13 mouse cellular contexts compared by ENCODE assay signal in the genomic region with DNA sequence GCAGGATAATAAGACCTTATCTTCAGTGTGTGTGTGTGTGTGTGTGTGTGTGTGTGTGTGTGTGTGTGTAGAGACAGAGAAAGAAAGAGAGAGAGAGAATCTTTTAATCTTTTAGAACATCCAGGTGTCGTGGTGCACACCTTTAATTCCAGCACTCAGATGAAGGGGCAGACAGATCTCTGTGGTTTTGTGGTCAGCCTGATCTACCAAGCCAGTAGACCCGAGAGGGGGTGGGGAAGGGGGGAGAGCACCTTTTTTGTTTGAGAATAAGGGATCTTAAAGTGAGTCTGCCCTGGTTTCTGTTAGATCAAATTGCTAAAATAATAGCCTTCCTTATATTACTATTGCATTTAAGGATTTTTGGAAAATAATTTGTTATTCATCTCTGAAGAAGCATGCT.
DNase-seq lines count a peak whose midpoint lies in the region; ATAC-seq and TF ChIP-seq lines count a peak whose summit lies in the region.
"Had no signal": no experiment of that assay in that cellular context is flagged by ENCODE, and none has a peak within 500 bp of the region (broad histone marks: within the 10 kb centered on the region; RNA-seq: fewer than 3 reads in every experiment).

No protein-coding gene starts in this region.

- peak overlapping the region; percentile 75 for H3K4me3 ChIP-seq in heart, embryonic 13.5 days
- H3K4me3 ChIP-seq in hindbrain, embryonic 16.5 days (ENCODE audit: low read length): no peak overlapping the region
- H3K4me3 ChIP-seq in thymus, adult 2 months (ENCODE audit: control insufficient read depth, insufficient read depth, low read length): no peak overlapping the region
- H3K4me3 ChIP-seq in forebrain, embryonic 10.5 days: no peak overlapping the region

- no peak for TF ChIP-seq CTCF in thymus, adult 2 months (IDR thresholded peaks at IDR 0.05; ENCODE audit: borderline replicate concordance, control insufficient read depth, extremely low read depth, insufficient read depth, low read length, poor library complexity)

- 32% methylated on average over 2 of the region's 2 CpGs for whole genome bisulfite sequencing in heart, embryonic 13.5 days
- 58% methylated on average over 2 of the region's 2 CpGs for WGBS in hindbrain, embryonic 16.5 days
- 4% methylated on average over 2 of the region's 2 CpGs for WGBS in thymus, adult 2 months
- WGBS in forebrain, embryonic 10.5 days: 76% methylated on average over 2 of the region's 2 CpGs

- TF ChIP-seq POLR2A in thymus, adult 2 months (IDR thresholded peaks at IDR 0.05; ENCODE audit: control insufficient read depth, extremely low read depth, insufficient read depth, low read length, poor library complexity): no peak

- no peak for DNase-seq in heart, adult 11 months
- peak; percentile 24 for DNase-seq in CD4-positive helper T cell, adult 2 months (ENCODE audit: low read depth, low spot score)
- DNase-seq in thymus, adult 2 months: peak; percentile 54
- no peak for DNase-seq in forebrain, embryonic 10.5 days (ENCODE audit: extremely low spot score, low spot score)
- no peak for DNase-seq in kidney, adult 9 months
- DNase-seq: adrenal gland, postnatal 14 days; B cell, adult 2 months; cerebellum, postnatal 10 days; gastrocnemius, postnatal 36 days; kidney, adult 18-20 months had no signal

- peaks cover 10% of the 10 kb centered on the region; the same call in 1 of the 2 replicates for H3K36me3 ChIP-seq in heart, embryonic 13.5 days
- no peaks in the 10 kb centered on the region for H3K36me3 ChIP-seq in hindbrain, embryonic 16.5 days (ENCODE audit: control insufficient read depth, insufficient read depth, low read length)
- no peaks in the 10 kb centered on the region for H3K36me3 ChIP-seq in thymus, adult 2 months (ENCODE audit: control insufficient read depth, insufficient read depth, low read length)
- H3K36me3 ChIP-seq in forebrain, embryonic 10.5 days (replicated peaks): no peaks in the 10 kb centered on the region
- H3K36me3 ChIP-seq: limb, embryonic 13.5 days had no signal

- 0 out of 2 replicates have a peak, but pooled peaks cover 2% of the 10 kb centered on the region for H3K9me3 ChIP-seq in heart, embryonic 13.5 days
- no peaks in the 10 kb centered on the region for H3K9me3 ChIP-seq in hindbrain, embryonic 16.5 days (ENCODE audit: control insufficient read depth, low read length)
- H3K9me3 ChIP-seq in forebrain, embryonic 10.5 days: peaks cover 4% of the 10 kb centered on the region; the same call in 1 of the 2 replicates
- H3K9me3 ChIP-seq: limb, embryonic 13.5 days had no signal

- peaks cover 41% of the 10 kb centered on the region for H3K4me1 ChIP-seq in heart, embryonic 13.5 days
- peaks cover 10% of the 10 kb centered on the region for H3K4me1 ChIP-seq in hindbrain, embryonic 16.5 days (ENCODE audit: control insufficient read depth, insufficient read depth, low read depth, low read length)
- peaks cover 16% of the 10 kb centered on the region for H3K4me1 ChIP-seq in thymus, adult 2 months (replicated peaks; ENCODE audit: control insufficient read depth, insufficient read depth, low read length)
- H3K4me1 ChIP-seq in forebrain, embryonic 10.5 days: peaks cover 14% of the 10 kb centered on the region

- 0 out of 2 replicates have a peak, but pooled peaks cover 3% of the 10 kb centered on the region for H3K27me3 ChIP-seq in heart, embryonic 13.5 days (replicated peaks)
- H3K27me3 ChIP-seq in hindbrain, embryonic 16.5 days (replicated peaks; ENCODE audit: control insufficient read depth, insufficient read depth, low read length): no peaks in the 10 kb centered on the region
- H3K27me3 ChIP-seq in thymus, adult 2 months (ENCODE audit: control insufficient read depth, insufficient read depth, low read length): peaks cover 9% of the 10 kb centered on the region; the same call in 1 of the 2 replicates
- H3K27me3 ChIP-seq in forebrain, embryonic 10.5 days (ENCODE audit: poor library complexity, severe bottlenecking): peaks cover 40% of the 10 kb centered on the region

- peak overlapping the region; percentile 78 for H3K4me2 ChIP-seq in heart, embryonic 13.5 days
- peak overlapping the region; percentile 82; the same call in 1 of the 2 replicates for H3K4me2 ChIP-seq in hindbrain, embryonic 16.5 days (ENCODE audit: low read length)

- no peak for ATAC-seq in heart, embryonic 13.5 days (ENCODE audit: extremely low read depth, insufficient number of reproducible peaks, low FRiP score, low TSS enrichment)
- ATAC-seq in hindbrain, embryonic 16.5 days: no peak

- peak overlapping the region; percentile 96 for H3K27ac ChIP-seq in heart, embryonic 13.5 days (replicated peaks)
- no peak overlapping the region for H3K27ac ChIP-seq in hindbrain, embryonic 16.5 days (ENCODE audit: low read depth, low read length)
- no peak overlapping the region for H3K27ac ChIP-seq in thymus, adult 2 months (ENCODE audit: control insufficient read depth, insufficient read depth, low read length)
- no peak overlapping the region for H3K27ac ChIP-seq in forebrain, embryonic 10.5 days
- H3K27ac ChIP-seq: limb, embryonic 13.5 days had no signal

- peak overlapping the region; percentile 89 for H3K9ac ChIP-seq in heart, embryonic 13.5 days
- H3K9ac ChIP-seq in hindbrain, embryonic 16.5 days (ENCODE audit: low read depth, low read length): no peak overlapping the region
- H3K9ac ChIP-seq: limb, embryonic 13.5 days had no signal

Comparison
In these comparisons a context has a peak if more than half of its experiments do, and no peak if none do; other contexts are left out.
1. DNase-seq: peak in CD4-positive helper T cell, adult 2 months (single experiment) and thymus, adult 2 months (single experiment); none in heart, adult 11 months (single experiment), forebrain, embryonic 10.5 days (single experiment) and kidney, adult 9 months (single experiment).